Mouse (Mus musculus) NIH3T3 (cell line): ENCODE measurements at regions not wholly inside any gene's neighbourhood (a gene's known extent, or its start where the extent isn't known, plus 50 kb on each side); places are given as distances from the start of the nearest gene placed in this dataset.
"Not testable (repeated sequence)": the region's sequence is repeated elsewhere in the genome, so short reads cannot be mapped to it uniquely, and the experiment has no call there.

Experiments
- DNase-seq: peaks from one replicate; pipeline ENCODE4 v3.0.0-alpha.2; 2012; ENCODE audit warnings: low read depth

- DNase-seq: no peak
Measured at GRCm38 (mm10) chr10:126373906-126374305, 407.9 kb downstream of the Lrig3 start.

DNA sequence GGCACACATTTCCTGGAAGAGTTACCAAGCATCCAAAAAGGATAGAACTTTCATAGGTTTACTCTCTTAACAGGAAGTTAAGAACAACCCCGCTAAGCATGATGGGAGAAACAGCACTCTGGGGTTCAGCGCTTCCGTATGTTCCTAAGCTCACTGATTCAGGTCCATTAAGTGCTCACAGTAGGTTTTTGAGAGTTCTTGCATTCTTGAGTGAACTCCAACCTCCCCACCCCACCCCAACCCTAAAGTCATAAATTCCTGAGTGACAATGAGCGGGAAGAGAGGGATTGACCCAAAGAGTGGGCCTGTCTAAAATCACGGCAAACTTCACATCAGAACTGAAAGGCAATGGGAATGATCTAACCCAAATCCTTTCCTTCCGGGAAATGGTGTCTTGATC lies 405.9 kb downstream of the Lrig3 start:
- no peak for DNase-seq

- no peak for DNase-seq
Measured at GRCm38 (mm10) chr10:126349076-126349475, 383.1 kb downstream of the Lrig3 start.

GRCm38 (mm10) chr10:126337426-126337825 lies 371.5 kb downstream of the Lrig3 start:
- DNase-seq: peak; percentile 7

- DNase-seq: no peak
Measured at GRCm38 (mm10) chr10:126333786-126334185, 367.8 kb downstream of the Lrig3 start.

DNA sequence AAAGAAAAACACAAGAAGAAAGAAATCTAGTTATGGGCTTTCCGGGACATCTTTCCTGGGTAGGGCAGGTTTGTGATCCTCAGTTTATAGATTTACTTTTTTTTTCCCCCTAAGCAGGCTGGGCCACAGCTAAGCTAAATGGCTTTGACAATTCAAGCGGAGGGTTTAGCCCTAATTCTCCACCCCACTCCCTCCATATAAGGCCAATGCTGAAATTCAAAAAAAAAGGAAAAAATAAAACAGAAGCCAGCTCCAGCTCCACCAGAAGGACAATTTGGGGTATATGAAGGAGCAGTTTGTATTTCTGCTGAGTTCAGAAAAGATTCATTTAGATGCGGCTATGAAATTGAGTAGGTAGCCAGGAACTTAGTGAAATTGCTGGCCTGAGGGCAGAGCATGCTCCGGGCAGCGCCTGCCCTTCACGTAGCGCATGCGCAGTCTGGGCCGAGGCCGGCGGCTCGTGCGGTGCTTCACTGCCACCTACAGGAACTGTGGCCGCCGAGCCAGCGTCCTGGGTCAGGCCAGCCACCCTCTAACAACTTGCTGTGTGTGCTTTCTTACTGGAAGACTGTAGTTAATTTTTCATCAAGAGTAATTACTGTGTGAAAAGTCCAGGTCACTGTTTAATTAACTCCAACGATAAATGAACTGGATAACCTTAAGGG lies 364.5 kb downstream of the Lrig3 start:
- peak; percentile 86 for DNase-seq

GRCm38 (mm10) chr10:126320831-126321230 lies 354.9 kb downstream of the Lrig3 start:
- DNase-seq: no peak

GRCm38 (mm10) chr10:126319795-126320194 lies 353.8 kb downstream of the Lrig3 start:
- DNase-seq: no peak

DNA sequence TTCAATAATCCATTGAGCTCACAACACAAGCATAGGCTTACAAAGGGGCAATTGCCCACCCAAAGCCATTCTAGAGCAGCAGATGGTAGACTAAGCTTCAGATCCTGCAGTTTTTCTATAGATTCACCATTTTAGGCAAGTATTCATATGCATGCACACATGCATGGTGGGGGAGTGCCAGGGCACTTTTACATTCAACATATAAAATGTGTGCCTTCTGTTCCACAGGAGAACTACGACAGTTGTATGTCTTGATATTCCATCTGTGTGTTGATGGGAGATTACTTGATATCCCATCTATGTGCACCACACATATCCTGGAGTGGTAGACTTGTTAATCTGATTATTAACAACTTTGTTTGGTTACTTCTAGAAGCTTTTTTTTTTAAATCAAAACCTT lies 334.0 kb downstream of the Lrig3 start:
- DNase-seq: no peak

GRCm38 (mm10) chr10:126298211-126298610 lies 332.2 kb downstream of the Lrig3 start:
- DNase-seq: no peak

- DNase-seq: no peak
Measured at GRCm38 (mm10) chr10:126295853-126296252, 329.9 kb downstream of the Lrig3 start.

DNA sequence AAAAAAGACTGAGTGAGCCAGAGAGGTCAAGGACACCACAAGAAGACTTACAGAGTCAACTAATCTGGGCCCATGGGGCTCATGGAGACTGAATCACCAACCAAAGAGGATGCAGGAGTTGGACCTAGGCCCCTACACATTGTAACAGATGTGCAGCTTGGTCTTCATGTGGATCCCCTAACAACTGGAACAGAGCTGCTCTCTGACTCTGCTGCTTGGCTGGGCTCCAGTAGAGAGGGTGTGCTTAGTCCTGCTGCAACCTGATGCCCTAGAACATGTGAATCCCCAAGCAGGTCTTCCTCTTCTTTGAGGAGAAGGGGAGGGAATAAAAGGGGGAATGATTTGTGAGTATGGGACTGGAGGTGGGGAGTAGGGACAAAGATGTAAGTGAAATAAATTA lies 325.8 kb downstream of the Lrig3 start:
- DNase-seq: no peak

DNA sequence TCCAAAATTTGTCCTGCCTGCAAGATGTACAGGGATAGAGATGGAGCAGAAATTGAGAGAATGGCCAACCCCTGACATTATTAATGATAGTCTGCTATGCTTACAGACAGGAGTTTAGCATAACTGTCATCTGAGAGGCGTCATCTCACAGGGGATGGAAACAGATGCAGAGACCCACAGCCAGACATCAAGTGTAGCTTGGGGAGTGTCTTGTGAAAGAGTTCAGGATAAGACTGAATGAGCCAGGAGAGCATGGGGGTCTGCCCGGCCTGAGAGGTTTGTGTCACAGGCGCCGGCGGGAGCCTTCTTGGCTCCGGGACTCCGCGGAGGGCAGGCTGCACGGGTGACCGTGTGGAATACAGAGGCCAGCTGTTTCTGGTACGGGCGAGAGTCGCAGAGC lies 319.1 kb downstream of the Lrig3 start:
- DNase-seq: not testable (repeated sequence)

DNA sequence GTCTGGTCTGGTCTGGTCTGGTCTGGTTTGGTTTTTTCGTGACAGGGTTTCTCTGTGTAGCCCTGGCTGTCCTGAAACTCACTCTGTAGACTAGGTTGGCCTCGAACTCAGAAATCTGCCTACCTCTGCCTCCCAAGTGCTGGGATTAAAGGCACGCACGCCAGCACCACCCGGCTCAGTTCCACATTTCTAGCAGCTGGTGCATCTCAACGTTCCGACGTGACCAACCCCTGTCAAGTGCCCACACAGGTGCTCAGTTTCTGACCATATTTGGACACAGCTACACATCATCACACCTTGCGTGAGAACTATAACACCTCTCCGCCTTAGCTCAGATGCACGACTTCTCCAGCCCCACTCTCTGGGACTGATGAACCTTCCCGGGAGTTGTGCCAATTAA lies 304.4 kb downstream of the Lrig3 start:
- no peak for DNase-seq

- peak; percentile 5 for DNase-seq
Measured at GRCm38 (mm10) chr10:126267321-126267998, 301.5 kb downstream of the Lrig3 start.

- no peak for DNase-seq
Measured at GRCm38 (mm10) chr10:126257171-126257570, 291.2 kb downstream of the Lrig3 start.

DNA sequence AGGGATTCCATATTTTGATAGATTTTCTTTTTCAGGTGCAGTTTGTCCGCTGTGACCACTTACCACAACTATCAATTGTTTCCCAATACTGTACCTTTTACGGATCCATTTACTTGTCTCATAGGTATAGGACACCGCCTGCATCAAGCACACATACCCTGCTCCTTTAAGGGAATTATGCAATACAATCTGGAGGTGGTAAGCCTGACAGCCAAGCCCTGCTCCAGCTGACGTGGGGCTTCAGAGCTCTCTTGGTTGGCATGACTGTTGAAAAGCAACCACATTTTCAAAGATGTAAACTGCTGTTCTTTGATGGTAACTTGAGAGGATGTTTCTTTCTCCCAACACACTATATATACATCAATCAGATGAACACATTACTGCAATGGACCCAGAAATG lies 288.2 kb downstream of the Lrig3 start:
- DNase-seq: no peak

DNA sequence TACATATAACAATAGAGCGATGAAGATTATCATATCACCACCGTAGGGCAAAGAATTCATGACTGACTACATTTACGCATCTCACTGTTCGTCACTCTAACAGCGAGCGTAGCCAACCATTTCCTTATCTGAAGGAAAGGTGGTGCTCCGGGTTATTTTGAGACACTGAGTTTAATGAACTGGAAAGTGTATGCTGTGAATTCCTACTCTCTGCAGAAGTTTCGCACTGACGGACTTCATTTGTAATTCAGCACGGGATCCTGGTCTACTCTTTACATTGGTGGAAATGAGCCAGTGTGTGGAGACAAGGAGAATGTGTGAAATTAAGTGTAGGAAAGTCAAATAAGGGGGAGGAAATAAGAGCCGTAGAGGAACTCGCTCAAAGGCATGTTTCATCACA lies 283.2 kb downstream of the Lrig3 start:
- DNase-seq: no peak

GRCm38 (mm10) chr10:126243051-126243450 lies 277.1 kb downstream of the Lrig3 start:
- DNase-seq: no peak

DNA sequence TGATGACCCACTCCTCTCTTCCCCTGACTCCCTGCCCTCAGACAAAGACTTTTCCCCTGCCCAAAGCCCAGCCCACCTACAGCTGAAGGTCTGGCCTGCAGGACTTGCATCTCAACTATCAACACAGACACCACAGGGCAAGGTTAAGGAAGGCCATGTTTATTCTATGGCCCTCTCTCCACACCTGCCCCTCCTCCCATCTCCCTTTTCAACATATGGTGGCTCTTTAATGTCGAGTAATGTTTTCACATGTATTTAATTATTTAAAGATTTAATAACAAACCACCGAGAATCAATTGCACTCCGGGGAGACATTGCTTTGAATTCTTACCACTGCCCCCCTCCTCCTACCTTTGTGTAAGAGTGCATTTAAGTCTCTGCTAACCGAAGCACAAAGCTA lies 273.6 kb downstream of the Lrig3 start:
- no peak for DNase-seq
